Mouse (Mus musculus): Measurements from ENCODE around the gene Fut11. TPM values are rescaled to one million over a fixed set of nuclear protein-coding genes. Genes with fewer than 3 reads are reported as not detected.
"Not testable (repeated sequence)": the region's sequence is repeated elsewhere in the genome, so short reads cannot be mapped to it uniquely, and the experiment has no call there.

Gene Fut11
- polyA plus RNA-seq, 1 experiment: 0.37 TPM

DNA sequence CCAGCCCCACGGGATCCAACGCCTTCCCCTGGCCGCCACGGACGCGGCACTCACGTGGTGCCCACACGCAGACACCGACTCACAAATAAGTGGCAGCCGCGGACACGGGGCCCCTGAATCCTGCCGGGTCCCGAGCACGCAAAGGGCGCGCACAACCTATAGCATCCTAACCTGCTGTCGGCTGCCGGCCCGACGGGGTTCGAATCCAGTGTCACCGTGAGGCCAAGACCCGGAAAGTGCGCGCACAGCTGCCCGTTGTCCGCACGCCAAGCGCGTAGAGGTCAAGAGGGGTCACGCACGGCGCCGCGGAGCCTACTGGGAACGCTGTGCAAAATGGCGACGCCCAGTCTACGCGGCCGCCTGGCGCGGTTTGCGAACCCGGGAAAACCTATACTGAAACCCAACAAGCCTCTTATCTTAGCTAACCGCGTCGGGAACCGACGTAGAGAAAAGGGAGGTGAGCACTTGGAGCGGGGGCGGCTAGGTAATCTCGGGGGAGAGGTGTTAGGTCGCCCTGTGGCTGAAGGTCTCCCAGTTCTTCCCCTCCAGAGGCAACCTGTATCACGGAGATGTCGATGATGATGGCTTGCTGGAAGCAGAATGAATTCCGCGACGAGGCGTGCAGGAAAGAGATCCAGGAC is 8.1 kb downstream of the Fut11 start, which contains the start of gene Chchd1:
Gene Chchd1, plus strand, starts transcription at position 266 of the 641 bp plus-strand sequence.
- H3K4me1 ChIP-seq (ENCODE audit: control insufficient read depth): peaks cover 70% of the 10 kb centered on the region
- H3K27me3 ChIP-seq (ENCODE audit: control insufficient read depth): no peaks in the 10 kb centered on the region
- H3K9me3 ChIP-seq (ENCODE audit: control insufficient read depth, low read length): no peaks in the 10 kb centered on the region
- no peak for TF ChIP-seq TAL1 (IDR thresholded peaks at IDR 0.05; ENCODE audit: low read length)
- no peak for TF ChIP-seq GATA1 (IDR thresholded peaks at IDR 0.05; ENCODE audit: low read length)
- H3K36me3 ChIP-seq (ENCODE audit: control insufficient read depth): peaks cover 42% of the 10 kb centered on the region
- H3K4me3 ChIP-seq (replicated peaks): peak within 1 kb of the TSS; percentile 70

DNA sequence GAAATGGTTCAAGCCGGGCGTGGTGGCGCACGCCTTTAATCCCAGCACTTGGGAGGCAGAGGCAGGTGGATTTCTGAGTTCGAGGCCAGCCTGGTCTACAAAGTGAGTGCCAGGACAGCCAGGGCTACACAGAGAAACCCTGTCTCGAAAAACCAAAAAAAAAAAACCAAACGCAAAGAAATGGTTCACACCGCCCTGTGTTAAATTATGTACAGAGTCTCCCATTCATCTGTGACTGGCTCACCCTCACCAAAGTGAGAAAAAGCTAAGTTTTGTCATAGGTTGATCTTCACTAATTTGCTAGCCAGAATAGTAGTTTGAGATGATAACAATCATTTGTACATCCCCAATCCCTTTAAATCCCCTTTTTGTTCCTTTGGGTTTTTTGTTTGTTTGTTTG is 8.7 kb downstream of the Fut11 start:
- Histone ChIP-seq H3K4me3 (replicated peaks) (peak overlapping the region; percentile 70), H3K4me1 (ENCODE audit: control insufficient read depth) (peaks cover 70% of the 10 kb centered on the region), H3K36me3 (ENCODE audit: control insufficient read depth) (peaks cover 36% of the 10 kb centered on the region)
- H3K9me3 ChIP-seq (ENCODE audit: control insufficient read depth, low read length); H3K27me3 ChIP-seq (ENCODE audit: control insufficient read depth): not testable (repeated sequence)

DNA sequence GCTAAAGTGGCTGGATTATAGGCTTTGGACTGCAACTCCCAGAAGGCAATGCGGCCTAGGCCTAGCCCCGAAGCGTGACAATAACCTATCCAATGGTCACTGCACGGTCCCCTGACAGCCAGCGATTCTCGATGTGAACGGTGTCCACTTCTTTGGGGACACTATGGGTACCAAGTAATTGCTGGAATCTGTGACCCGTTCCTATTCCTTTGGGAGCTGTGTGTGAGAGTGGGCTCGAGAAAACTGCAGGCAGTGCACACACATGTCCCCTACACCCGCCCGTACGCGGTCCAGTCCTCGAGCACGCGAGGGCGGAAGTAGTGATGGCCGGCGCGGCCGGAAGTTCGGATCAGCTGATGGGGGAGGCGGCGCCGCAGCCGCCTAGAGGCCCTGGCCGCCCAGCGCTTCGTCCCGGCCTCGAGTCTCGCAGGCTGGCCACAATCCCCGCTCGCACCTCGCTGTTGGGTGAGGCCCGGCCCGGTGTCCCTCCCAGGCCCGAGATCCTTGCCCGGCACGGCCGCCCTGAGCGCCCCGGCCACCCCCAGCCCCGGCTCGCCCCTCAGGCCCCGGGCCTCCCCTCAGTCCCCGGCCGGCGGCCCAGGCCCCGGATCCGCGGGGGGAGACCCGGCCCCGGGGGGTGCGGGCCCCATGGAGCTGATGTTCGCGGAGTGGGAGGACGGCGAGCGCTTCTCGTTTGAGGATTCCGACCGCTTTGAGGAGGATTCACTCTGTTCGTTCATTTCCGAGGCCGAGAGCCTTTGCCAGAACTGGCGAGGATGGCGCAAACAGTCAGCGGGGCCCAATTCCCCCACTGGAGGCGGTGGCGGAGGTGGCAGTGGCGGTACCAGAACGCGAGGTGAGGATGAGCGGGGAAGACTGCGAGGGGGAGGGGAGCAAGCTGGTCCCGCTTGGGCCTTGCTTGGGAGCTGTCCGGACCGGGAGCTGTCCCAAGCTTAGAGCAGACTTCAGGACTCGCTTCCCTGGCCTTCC is 12.7 kb downstream of the Fut11 start, which contains the start of gene Zswim8:
Gene Zswim8, plus strand, starts transcription at position 352 of the 990 bp plus-strand sequence.
- H3K4me3 ChIP-seq (replicated peaks): peak within 1 kb of the TSS; percentile 94
- H3K9me3 ChIP-seq (ENCODE audit: control insufficient read depth, low read length): no peaks in the 10 kb centered on the region
- peaks cover 67% of the 10 kb centered on the region for H3K4me1 ChIP-seq (ENCODE audit: control insufficient read depth)
- H3K36me3 ChIP-seq (ENCODE audit: control insufficient read depth): peaks cover 43% of the 10 kb centered on the region
- H3K27me3 ChIP-seq (ENCODE audit: control insufficient read depth): no peaks in the 10 kb centered on the region
- TF ChIP-seq TAL1 (IDR thresholded peaks at IDR 0.05; ENCODE audit: low read length) (no peak), GATA1 (IDR thresholded peaks at IDR 0.05; ENCODE audit: low read length) (no peak)

DNA sequence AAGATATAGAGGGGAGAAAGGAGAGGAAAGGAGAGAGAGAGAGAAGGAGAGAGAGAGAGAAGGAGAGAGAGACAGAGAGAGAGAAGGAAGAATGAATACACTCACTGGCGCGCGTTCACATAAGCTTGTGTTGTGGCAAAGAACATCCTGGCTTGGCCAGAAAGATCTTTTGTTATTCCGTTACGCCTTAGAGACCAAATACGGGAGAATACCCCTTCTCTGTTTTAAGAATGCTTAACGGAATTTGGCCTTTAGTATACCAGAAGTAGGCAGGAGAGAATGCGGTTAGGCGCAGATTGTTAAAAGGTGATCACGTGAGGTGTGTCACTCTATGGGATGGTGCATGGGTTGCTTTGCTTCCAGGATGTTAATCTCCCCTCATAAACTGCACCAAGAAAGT is 13.5 kb downstream of the Fut11 start:
- TF ChIP-seq GATA1 (IDR thresholded peaks at IDR 0.05; ENCODE audit: low read length) (no peak), TAL1 (IDR thresholded peaks at IDR 0.05; ENCODE audit: low read length) (no peak)
- Histone ChIP-seq H3K4me1 (ENCODE audit: control insufficient read depth) (peaks cover 66% of the 10 kb centered on the region), H3K36me3 (ENCODE audit: control insufficient read depth) (peaks cover 50% of the 10 kb centered on the region), H3K4me3 (replicated peaks) (peak overlapping the region; percentile 94), H3K9me3 (ENCODE audit: control insufficient read depth, low read length) (no peaks in the 10 kb centered on the region), H3K27me3 (ENCODE audit: control insufficient read depth) (no peaks in the 10 kb centered on the region)

DNA sequence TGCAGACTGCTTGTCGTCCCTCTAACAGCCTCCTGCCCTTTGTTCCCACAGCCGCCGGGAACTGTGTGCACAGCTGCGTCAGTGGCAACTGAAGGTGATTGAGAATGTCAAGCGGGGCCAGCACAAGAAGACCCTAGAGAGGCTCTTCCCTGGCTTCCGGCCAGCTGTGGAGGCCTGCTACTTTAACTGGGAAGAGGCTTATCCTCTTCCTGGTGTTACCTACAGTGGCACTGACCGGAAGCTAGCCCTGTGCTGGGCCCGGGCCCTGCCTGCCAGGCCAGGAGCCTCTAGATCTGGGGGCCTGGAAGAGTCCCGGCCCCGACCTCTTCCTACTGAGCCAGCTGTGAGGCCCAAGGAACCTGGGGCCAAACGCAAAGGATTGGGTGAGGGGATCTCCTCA is 19.1 kb downstream of the Fut11 start:
- Histone ChIP-seq H3K9me3 (ENCODE audit: control insufficient read depth, low read length) (no peaks in the 10 kb centered on the region), H3K4me1 (ENCODE audit: control insufficient read depth) (peaks cover 50% of the 10 kb centered on the region), H3K36me3 (ENCODE audit: control insufficient read depth) (peaks cover 89% of the 10 kb centered on the region), H3K4me3 (replicated peaks) (no peak overlapping the region), H3K27me3 (ENCODE audit: control insufficient read depth) (no peaks in the 10 kb centered on the region)
- TF ChIP-seq TAL1 (IDR thresholded peaks at IDR 0.05; ENCODE audit: low read length) (no peak), GATA1 (IDR thresholded peaks at IDR 0.05; ENCODE audit: low read length) (no peak)

DNA sequence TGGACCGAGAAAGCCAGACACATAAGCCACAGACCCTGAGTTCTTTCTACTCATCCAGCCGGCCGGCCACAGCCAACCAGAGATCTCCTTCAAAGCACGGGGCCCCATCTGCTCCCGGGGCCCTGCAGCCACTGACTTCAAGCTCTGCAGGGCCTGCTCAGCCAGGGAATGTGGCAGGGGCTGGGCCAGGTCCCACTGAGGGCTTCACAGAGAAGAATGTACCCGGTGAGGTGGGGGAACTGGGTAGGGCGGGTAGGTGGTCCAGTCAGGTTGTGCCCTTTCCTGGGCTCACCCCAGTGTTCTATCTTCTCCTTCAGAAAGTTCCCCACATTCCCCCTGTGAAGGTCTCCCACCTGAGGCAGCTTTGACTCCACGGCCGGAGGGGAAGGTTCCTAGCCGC is 23.7 kb downstream of the Fut11 start:
- no peak overlapping the region for H3K4me3 ChIP-seq (replicated peaks)
- H3K27me3 ChIP-seq (ENCODE audit: control insufficient read depth): no peaks in the 10 kb centered on the region
- no peak for TF ChIP-seq TAL1 (IDR thresholded peaks at IDR 0.05; ENCODE audit: low read length)
- no peak for TF ChIP-seq GATA1 (IDR thresholded peaks at IDR 0.05; ENCODE audit: low read length)
- H3K36me3 ChIP-seq (ENCODE audit: control insufficient read depth): peaks cover 99% of the 10 kb centered on the region
- no peaks in the 10 kb centered on the region for H3K9me3 ChIP-seq (ENCODE audit: control insufficient read depth, low read length)
- H3K4me1 ChIP-seq (ENCODE audit: control insufficient read depth): peaks cover 19% of the 10 kb centered on the region

DNA sequence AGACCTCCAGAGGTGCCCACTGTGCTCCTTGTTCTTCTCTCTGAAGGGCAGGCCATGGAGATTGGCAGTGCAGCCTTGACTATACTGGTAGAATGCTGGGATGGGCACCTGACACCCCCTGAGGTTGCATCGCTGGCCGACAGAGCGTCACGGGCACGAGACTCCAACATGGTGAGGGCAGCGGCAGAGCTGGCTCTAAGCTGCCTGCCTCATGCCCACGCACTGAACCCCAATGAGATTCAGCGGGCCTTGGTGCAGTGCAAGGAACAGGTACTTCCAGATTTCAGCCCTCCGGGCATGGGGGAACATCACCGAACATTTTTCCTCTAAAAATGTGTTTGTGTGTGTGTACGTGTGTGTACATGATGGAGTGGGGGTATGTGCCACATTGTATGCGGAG is 25.0 kb downstream of the Fut11 start:
- H3K4me1 ChIP-seq (ENCODE audit: control insufficient read depth): peaks cover 17% of the 10 kb centered on the region
- no peaks in the 10 kb centered on the region for H3K9me3 ChIP-seq (ENCODE audit: control insufficient read depth, low read length)
- H3K36me3 ChIP-seq (ENCODE audit: control insufficient read depth): peaks cover 99% of the 10 kb centered on the region
- no peak overlapping the region for H3K4me3 ChIP-seq (replicated peaks)
- TF ChIP-seq TAL1 (IDR thresholded peaks at IDR 0.05; ENCODE audit: low read length): no peak
- no peak for TF ChIP-seq GATA1 (IDR thresholded peaks at IDR 0.05; ENCODE audit: low read length)
- no peaks in the 10 kb centered on the region for H3K27me3 ChIP-seq (ENCODE audit: control insufficient read depth)

DNA sequence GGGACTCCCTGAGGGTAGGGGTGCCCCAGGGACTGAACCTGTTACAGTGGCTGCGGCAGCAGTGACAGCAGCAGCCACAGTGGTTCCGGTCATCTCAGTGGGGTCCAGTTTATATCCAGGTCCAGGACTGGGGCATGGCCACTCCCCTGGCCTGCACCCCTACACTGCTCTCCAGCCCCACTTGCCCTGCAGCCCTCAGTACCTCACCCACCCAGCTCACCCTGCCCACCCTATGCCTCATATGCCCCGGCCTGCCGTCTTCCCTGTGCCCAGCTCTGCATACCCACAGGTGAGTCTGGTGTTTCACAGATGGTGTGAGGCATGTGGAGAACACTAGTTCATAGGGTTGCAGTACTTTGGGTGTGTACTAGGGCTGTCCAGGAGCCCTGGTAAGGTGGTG is 26.6 kb downstream of the Fut11 start:
- Histone ChIP-seq H3K4me1 (ENCODE audit: control insufficient read depth) (peaks cover 26% of the 10 kb centered on the region), H3K36me3 (ENCODE audit: control insufficient read depth) (peaks cover 99% of the 10 kb centered on the region), H3K9me3 (ENCODE audit: control insufficient read depth, low read length) (no peaks in the 10 kb centered on the region), H3K27me3 (ENCODE audit: control insufficient read depth) (no peaks in the 10 kb centered on the region), H3K4me3 (replicated peaks) (no peak overlapping the region)
- TF ChIP-seq TAL1 (IDR thresholded peaks at IDR 0.05; ENCODE audit: low read length): no peak
- no peak for TF ChIP-seq GATA1 (IDR thresholded peaks at IDR 0.05; ENCODE audit: low read length)

DNA sequence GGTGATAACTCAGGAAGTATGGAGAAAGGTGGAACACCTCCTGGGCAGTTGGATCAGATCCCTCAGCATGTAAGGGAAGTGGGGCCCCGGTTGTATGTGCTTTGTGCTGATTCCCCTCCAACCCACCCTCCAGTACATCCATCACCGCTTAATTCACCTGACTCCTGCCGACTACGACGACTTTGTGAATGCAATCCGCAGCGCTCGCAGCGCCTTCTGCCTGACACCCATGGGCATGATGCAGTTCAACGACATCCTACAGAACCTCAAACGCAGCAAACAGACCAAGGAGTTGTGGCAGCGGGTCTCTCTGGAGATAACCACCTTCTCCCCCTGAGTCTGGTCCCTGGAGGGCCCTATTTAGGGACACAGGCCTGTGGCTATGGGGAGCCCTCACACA is 28.2 kb downstream of the Fut11 start:
- Histone ChIP-seq H3K4me3 (replicated peaks) (no peak overlapping the region), H3K27me3 (ENCODE audit: control insufficient read depth) (no peaks in the 10 kb centered on the region), H3K9me3 (ENCODE audit: control insufficient read depth, low read length) (no peaks in the 10 kb centered on the region), H3K36me3 (ENCODE audit: control insufficient read depth) (peaks cover 99% of the 10 kb centered on the region), H3K4me1 (ENCODE audit: control insufficient read depth) (peaks cover 32% of the 10 kb centered on the region)
- no peak for TF ChIP-seq GATA1 (IDR thresholded peaks at IDR 0.05; ENCODE audit: low read length)
- no peak for TF ChIP-seq TAL1 (IDR thresholded peaks at IDR 0.05; ENCODE audit: low read length)

Data from erythroblast, embryonic 14.5 days (primary cell).